Mouse (Mus musculus): ENCODE results near the gene Cltb.

DNA sequence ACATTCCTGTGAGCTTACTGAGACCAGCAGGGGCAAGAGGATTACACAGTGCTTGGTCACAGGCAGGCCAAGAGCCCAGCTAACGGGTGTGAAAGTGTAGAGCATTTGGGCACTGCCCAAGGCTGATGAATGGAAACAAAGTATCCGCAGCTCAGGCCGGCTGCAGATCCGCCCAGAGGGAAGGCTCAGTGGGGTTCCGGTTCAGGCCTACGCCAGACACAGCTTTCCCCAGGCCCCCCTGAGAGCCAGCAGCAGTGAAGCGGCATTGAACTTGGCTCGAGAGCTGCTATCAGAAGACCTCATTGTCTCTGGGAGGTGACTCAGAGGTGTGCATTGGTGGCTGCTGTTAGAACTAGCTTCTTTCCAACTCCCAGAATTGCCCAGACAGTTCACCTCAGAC lies 2.5 kb downstream of the Cltb start:
- TF ChIP-seq FOSL1 (IDR thresholded peaks at IDR 0.05; ENCODE audit: insufficient read depth, low read length, poor library complexity, severe bottlenecking) (no peak), MAX (IDR thresholded peaks at IDR 0.05) (no peak), CTCF (IDR thresholded peaks at IDR 0.05; ENCODE audit: control insufficient read depth, insufficient read depth, insufficient read length) (no peak)
